In the genomic region with DNA sequence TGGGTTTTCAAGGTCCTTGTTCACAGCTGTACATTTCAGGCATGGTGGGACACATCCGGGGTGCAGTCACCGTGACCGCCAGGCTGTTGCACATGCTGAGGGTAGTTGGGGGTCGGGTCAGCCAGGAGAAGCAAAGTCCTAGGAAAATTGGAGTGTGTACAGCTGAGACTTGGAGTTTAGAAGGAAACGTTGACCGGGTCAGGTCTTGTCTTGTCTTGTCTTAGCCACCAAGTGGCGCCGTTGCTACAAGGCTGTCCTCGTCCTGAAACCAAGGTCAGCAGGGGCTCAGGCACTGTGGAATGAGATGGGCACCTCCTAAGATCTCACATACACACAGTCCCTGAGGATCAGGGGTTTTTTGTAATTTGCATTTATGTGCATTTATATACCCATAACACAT, we compare ENCODE assay signal across 8 mouse cellular contexts. TPM values are rescaled to one million over a fixed set of nuclear protein-coding genes. Genes with fewer than 3 reads are reported as not detected.
DNase-seq lines count a peak whose midpoint lies in the region; ATAC-seq lines count a peak whose summit lies in the region.

No protein-coding gene starts in this region.

- 0 out of 2 replicates have a peak, but pooled peaks have one; percentile 35 for ATAC-seq in embryonic facial prominence, embryonic 12.5 days (ENCODE audit: insufficient number of reproducible peaks, insufficient read depth, low FRiP score, low TSS enrichment)
- peak; percentile 42; the same call in 1 of the 2 replicates for ATAC-seq in stomach, embryonic 14.5 days (ENCODE audit: insufficient number of reproducible peaks, insufficient read depth, low FRiP score, low read depth)

- DNase-seq in heart, adult 18-20 months = peak; percentile 26 to 61
- DNase-seq in heart, postnatal 25 days (ENCODE audit: low spot score) = no peak
- DNase-seq in adrenal gland, postnatal 25 days = peak; percentile 52
- DNase-seq in heart, postnatal 10 days = peak; percentile 52 to 63
- DNase-seq in kidney, postnatal 4 days = peak; percentile 76 to 83
- peak; percentile 81 for DNase-seq in mesoderm, embryonic 11.5 days (ENCODE audit: low read depth, low spot score)

- intact Hi-C loops in heart, postnatal 25 days (cut with DNase I) = loop anchor here (1.0 kb wide), 1 partner anchor 376 kb away; no protein-coding TSS in a partner anchor
- intact Hi-C loops in heart, postnatal 10 days (cut with DNase I) = loop anchor here (1.0 to 5.0 kb wide), 2 partner anchors 335 to 376 kb away; no protein-coding TSS in a partner anchor

- no peak overlapping the region for H3K4me2 ChIP-seq in embryonic facial prominence, embryonic 12.5 days (replicated peaks)
- 0 out of 2 replicates have a peak overlapping the region, but pooled peaks have one; percentile 4 for H3K4me2 ChIP-seq in stomach, embryonic 14.5 days (replicated peaks; ENCODE audit: low read depth, low read length)

- H3K4me1 ChIP-seq in embryonic facial prominence, embryonic 12.5 days = no peaks in the 10 kb centered on the region
- H3K4me1 ChIP-seq in stomach, embryonic 14.5 days (ENCODE audit: control insufficient read depth, insufficient read depth, low read length) = no peaks in the 10 kb centered on the region

- H3K27me3 ChIP-seq in embryonic facial prominence, embryonic 12.5 days = no peaks in the 10 kb centered on the region
- no peaks in the 10 kb centered on the region for H3K27me3 ChIP-seq in stomach, embryonic 14.5 days (ENCODE audit: control insufficient read depth, insufficient read depth, low read length)

- 2% methylated on average over 9 of the region's 9 CpGs for WGBS in embryonic facial prominence, embryonic 12.5 days
- WGBS in stomach, embryonic 14.5 days = 2% methylated on average over 9 of the region's 9 CpGs

- H3K9ac ChIP-seq in embryonic facial prominence, embryonic 12.5 days = no peak overlapping the region
- no peak overlapping the region for H3K9ac ChIP-seq in stomach, embryonic 14.5 days (replicated peaks; ENCODE audit: low read depth, low read length)

- no peak overlapping the region for H3K27ac ChIP-seq in embryonic facial prominence, embryonic 12.5 days
- no peak overlapping the region for H3K27ac ChIP-seq in stomach, embryonic 14.5 days (ENCODE audit: low read length)

- no peaks in the 10 kb centered on the region for H3K36me3 ChIP-seq in embryonic facial prominence, embryonic 12.5 days
- no peaks in the 10 kb centered on the region for H3K36me3 ChIP-seq in stomach, embryonic 14.5 days (ENCODE audit: control insufficient read depth, insufficient read depth, low read length)

- no peaks in the 10 kb centered on the region for H3K9me3 ChIP-seq in embryonic facial prominence, embryonic 12.5 days
- H3K9me3 ChIP-seq in stomach, embryonic 14.5 days (ENCODE audit: control insufficient read depth, low read depth, low read length) = no peaks in the 10 kb centered on the region

- H3K4me3 ChIP-seq in embryonic facial prominence, embryonic 12.5 days = no peak overlapping the region
- no peak overlapping the region for H3K4me3 ChIP-seq in stomach, embryonic 14.5 days (ENCODE audit: low read depth, low read length)

RNA-seq across cellular contexts. Expression of a gene that starts 9.1 kb away (rescaled TPM):
- total RNA-seq in heart, adult 18-20 months (2021) = not detected
- not detected for total RNA-seq in heart, postnatal 25 days (2021)
- total RNA-seq in adrenal gland, postnatal 25 days (2021) = 0.36 TPM in 1 of 2 replicates, not detected in the other
- polyA plus RNA-seq in embryonic facial prominence, embryonic 12.5 days (2016; fragmentation: Nextera tagmentation; extraction: Ambion mirVana) = 0.47 and 0.67 TPM in 2 replicates
- under 1 TPM in 1 of 2 experiments, not detected in 1; 0.22 TPM for total RNA-seq in heart, postnatal 10 days (2021)
- not detected in 2 replicates for polyA plus RNA-seq in stomach, embryonic 14.5 days (2014; fragmentation: Nextera tagmentation; extraction: Ambion mirVana)

RNA-seq across cellular contexts. Expression of a gene that starts 10.6 kb away (rescaled TPM):
- 1 to 10 TPM; 9.4 to 9.9 TPM for total RNA-seq in heart, adult 18-20 months (2021)
- 10 to 100 TPM in 1 of 2 experiments, 1 to 10 TPM in 1; 7.8 to 11.6 TPM for total RNA-seq in heart, postnatal 25 days (2021)
- total RNA-seq in adrenal gland, postnatal 25 days (2021) = 10.7 and 12.4 TPM in 2 replicates
- 14.9 and 15.4 TPM in 2 replicates for polyA plus RNA-seq in embryonic facial prominence, embryonic 12.5 days (2016; fragmentation: Nextera tagmentation; extraction: Ambion mirVana)
- 10 to 100 TPM; 10.7 to 11.0 TPM for total RNA-seq in heart, postnatal 10 days (2021)
- 8.3 and 10.3 TPM in 2 replicates for polyA plus RNA-seq in stomach, embryonic 14.5 days (2014; fragmentation: Nextera tagmentation; extraction: Ambion mirVana)
